Mouse (Mus musculus) embryonic stem cell, embryonic (primary cell): ENCODE measurements around the gene Acot5.

Source experiments
- CTCF ChIA-PET, 4 experiments: fragments of 300-600 bp in 2 of 4; fragments of 350-600 bp in 2 of 4; sonication (Branson Sonifier 250); formaldehyde crosslinking; loops; one replicate each; lab custom pipeline; 2022; ENCODE audit warnings: inconsistent platforms in 2 of 4; lab: Charles Lee
- POLR2A ChIA-PET, 4 experiments: fragments of 300-600 bp in 2 of 4; fragments of 350-600 bp in 2 of 4; sonication (Branson Sonifier 250); formaldehyde crosslinking; loops; one replicate each; lab custom pipeline; 2022; ENCODE audit warnings: antibody characterized with exemption in 4 of 4, inconsistent platforms in 1 of 4; lab: Charles Lee

Acot5 gene

DNA sequence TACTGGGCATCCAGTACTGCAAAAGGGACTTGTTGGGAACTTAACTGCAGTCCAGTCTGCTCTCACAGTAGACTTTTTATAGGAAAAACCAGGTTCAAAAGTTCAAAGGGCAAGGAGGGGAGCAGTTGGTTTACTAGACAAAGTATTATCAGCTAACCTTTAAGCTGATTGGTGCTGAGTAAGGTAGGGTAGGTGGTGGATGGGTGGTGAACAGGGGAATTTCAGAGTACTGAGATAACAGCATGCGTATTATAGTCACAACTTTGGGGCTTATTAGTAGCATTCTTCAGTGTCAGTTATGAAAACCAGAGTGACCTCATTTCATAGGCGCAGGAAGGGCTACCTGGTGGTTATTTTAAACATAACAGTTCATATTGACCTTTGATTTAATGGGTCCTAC is 30.5 kb downstream of the Acot5 start:
- CTCF ChIA-PET = no interaction called here
- POLR2A ChIA-PET = interaction anchor here in 2 of 4 experiments (0.7 to 1.5 kb wide), 2 partner anchors 32 to 148 kb away, joined by 3 read pairs; no protein-coding TSS in a partner anchor

DNA sequence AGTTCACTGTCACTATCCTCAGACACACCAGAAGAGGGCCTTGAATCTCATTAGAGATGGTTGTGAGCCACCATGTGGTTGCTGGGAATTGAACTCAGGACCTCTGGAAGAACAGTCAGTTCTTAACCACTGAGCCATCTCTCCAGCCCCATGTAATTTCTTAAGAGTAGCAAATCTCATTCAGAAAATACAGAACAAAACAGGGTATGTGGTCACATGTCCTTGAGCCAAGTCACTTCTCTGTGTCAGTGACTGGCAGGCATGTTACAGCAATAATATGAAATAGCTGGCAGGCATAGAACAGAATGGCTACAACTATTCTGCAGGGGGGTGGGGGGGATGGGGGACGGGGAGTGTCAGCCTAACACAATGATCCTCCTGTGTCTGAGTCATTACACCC is 30.9 kb downstream of the Acot5 start:
- CTCF ChIA-PET = interaction anchor here in 2 of 4 experiments (0.6 to 1.3 kb wide), 4 partner anchors 10 to 172 kb away, joined by 3 to 5 read pairs (median 3); no protein-coding TSS in a partner anchor
- POLR2A ChIA-PET = interaction anchor here (0.6 to 1.5 kb wide), 9 partner anchors 10 to 688 kb away, joined by 3 to 5 read pairs (median 3); partner anchors contain the start of genes Acot1 (in 1 of the 4), Acot4 (in 1 of the 4) and Gm49366 (in 1 of the 4)

DNA sequence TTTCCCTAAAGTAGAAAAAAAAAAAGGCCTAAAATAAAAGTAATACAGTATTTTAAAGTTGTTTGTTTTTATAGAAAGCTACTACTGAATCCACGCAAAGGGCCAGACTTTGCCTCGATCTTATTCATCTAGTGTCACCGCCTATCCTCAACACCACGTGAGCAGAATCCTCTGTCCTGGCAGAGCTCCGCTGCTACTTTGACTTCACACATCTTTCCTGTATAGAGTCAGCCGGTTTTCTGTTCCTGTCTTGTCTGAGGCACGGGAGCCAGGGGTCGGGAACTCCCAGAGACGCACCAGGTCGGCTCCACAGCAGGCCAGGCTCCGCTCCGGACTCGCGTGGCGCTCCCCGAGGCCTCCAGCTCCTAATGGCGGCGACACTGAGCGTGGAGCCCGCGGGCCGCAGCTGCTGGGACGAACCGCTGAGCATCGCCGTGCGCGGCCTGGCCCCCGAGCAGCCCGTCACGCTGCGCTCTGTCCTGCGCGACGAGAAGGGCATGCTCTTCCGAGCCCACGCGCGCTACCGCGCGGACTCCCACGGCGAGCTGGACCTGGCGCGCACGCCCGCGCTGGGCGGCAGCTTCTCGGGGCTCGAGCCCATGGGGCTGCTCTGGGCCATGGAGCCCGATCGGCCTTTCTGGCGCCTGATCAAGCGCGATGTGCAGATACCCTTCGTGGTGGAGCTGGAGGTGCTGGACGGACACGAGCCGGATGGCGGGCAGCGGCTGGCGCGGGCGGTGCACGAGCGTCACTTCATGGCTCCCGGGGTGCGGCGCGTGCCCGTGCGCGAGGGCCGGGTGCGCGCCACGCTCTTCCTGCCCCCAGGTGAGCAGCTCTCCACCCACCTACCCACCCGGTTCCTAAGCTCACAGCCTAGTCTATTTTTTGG is 31.7 kb downstream of the Acot5 start, which contains the start of gene Acot6:
Acot6 (plus strand) TSS at position 51 of the 889 bp plus-strand sequence.
- ChIA-PET POLR2A (interaction anchor here in 3 of 4 experiments (0.6 to 1.5 kb wide), 13 partner anchors 9 to 1017 kb away, joined by 3 to 6 read pairs (median 3); partner anchors contain the start of genes Acot1 (in 1 of the 3), Acot4 (in 1 of the 3) and Gm49366 (in 1 of the 3)), CTCF (interaction anchor here in 2 of 4 experiments (0.6 to 1.3 kb wide), 4 partner anchors 9 to 171 kb away, joined by 3 to 5 read pairs (median 3); no protein-coding TSS in a partner anchor)

DNA sequence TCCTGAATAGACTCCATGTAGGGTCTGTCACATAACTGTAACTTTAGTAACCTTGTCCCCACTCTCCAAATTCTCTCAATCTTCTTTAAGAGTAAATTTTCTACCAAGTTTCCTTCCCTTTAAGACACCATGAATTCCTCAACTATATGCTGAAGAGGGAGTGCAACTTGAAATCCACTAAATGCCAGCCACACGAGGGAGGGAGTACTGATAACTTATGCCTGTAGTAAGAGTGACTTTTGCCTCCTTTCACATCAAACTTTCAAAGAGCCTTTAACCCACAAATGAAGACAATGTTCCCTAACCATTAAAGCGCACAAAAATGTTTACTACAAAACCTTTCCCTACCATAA is 32.3 kb downstream of the Acot5 start:
- ChIA-PET CTCF (interaction anchor here in 1 of 4 experiments (1.0 to 1.3 kb wide), 2 partner anchors 8 to 12 kb away, joined by 3 to 5 read pairs; no protein-coding TSS in a partner anchor), POLR2A (interaction anchor here in 2 of 4 experiments (0.6 to 1.5 kb wide), 6 partner anchors 9 to 1017 kb away, joined by 3 to 6 read pairs (median 4); no protein-coding TSS in a partner anchor)

DNA sequence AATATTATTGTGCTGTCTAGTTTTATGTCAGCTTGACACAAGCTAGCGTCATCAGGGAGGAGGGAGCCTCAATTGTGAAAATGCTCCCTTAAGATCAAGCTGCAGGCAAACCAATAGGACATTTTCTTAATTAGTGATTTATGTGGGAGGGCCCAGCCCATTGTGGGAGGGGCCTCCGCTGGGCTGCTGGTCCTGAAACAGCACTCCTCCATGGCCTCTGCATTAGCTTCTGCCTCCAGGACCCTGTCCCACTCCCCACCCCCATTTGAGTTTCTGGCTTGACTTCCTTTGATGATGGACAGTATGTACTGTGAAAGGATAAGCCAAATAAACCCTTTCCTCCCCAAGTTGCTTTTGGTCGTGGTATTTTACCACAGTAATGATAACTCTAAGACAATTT is 37.9 kb downstream of the Acot5 start:
- POLR2A ChIA-PET = interaction anchor here in 2 of 4 experiments (0.7 to 1.2 kb wide), 3 partner anchors 34 to 388 kb away, joined by 3 to 5 read pairs (median 3); no protein-coding TSS in a partner anchor
- CTCF ChIA-PET = no interaction called here

DNA sequence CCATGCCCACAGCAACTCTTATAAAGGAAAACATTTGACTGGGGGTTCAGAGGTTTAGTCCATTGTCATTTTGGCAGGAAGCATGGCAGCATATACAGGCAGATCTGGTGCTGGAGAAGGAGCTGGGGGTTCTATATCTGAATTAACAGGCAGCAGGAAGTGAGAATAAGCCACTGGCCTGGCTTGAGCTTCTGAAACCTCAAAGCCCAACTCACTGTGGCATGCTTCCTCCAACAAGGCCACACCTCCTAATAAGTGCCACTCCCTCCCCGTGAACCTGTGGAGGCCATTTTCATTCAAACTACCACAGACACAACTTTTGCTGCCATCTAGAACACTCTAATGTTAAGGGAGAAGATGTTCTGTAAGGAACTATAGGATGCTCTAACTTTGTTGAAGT is 38.6 kb downstream of the Acot5 start:
- POLR2A ChIA-PET = interaction anchor here in 2 of 4 experiments (0.6 to 1.2 kb wide), 4 partner anchors 35 to 299 kb away, joined by 3 to 5 read pairs (median 4); no protein-coding TSS in a partner anchor

DNA sequence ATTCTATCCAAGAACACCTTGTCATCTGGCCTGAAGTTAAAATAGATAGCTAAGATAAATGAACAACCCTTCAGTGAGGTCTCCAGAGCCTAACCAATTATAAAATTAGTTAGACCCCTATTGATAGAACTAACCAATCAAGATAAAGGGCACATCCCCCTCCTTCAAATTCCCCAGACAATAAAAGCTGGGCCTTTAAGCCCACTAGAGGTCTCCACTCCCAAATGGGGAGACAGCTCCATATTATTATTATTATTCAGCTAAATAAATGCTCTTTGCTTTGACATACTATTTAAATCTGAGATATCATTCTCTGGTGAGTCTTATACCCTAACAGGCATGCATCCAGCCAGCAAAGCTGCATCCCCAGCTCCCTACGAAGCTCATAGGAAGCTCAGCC is 40.8 kb downstream of the Acot5 start:
- POLR2A ChIA-PET = interaction anchor here in 1 of 4 experiments (0.8 kb wide), 1 partner anchor 9 kb away, joined by 6 read pairs; no protein-coding TSS in a partner anchor
- CTCF ChIA-PET = interaction anchor here in 2 of 4 experiments (0.6 to 1.4 kb wide), 5 partner anchors 9 to 57 kb away, joined by 3 to 7 read pairs (median 3); partner anchors contain the start of gene Acot6 (in 1 of the 2)

More for the DNA sequence above, 38.6 kb downstream of the Acot5 start:
- CTCF ChIA-PET = interaction anchor here in 2 of 4 experiments (0.6 kb wide), 2 partner anchors 327 to 1248 kb away, joined by 6 to 11 read pairs; no protein-coding TSS in a partner anchor

DNA sequence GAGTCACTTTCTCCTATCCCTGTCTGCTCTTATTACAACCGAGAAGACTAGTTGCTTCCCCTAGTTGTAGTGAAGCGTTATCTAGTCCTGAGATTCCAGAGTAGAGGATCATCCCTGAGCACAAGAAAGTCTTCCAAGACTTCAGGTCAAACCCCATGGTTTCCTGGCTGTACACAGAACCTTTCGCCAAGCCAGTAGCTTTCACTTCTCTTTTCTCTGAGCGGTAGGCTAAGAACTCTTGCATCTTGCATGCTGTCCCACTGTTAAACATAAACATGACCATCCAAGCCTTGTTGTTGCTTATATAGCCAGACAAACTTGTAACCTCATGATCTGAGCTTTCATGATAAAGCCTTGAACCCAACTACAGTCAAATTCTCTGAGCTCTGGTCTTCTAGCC is 41.7 kb downstream of the Acot5 start:
- ChIA-PET CTCF (interaction anchor here in 2 of 4 experiments (0.8 to 1.0 kb wide), 2 partner anchors 10 to 51 kb away, joined by 3 read pairs; no protein-coding TSS in a partner anchor), POLR2A (no interaction called here)

DNA sequence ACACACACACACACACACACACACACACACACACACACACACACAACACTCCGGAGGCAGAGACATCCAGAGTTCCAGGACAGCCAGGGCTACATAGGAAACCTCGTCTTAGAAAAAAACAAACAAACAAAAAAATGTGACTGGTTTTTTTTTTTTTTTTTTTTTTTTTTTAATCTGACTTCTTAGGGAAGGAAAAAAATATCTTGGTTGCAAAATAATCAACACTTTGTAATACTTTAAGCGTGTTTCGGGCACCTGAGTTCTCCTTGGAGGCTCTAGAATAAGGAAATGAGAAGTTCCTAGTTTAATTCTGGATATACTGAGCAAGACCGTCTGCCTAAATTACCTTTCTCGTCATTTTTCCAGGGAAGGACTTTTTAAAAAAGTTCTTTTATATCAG is 44.6 kb downstream of the Acot5 start:
- ChIA-PET CTCF (interaction anchor here in 3 of 4 experiments (0.6 to 1.0 kb wide), 3 partner anchors 35 to 272 kb away, joined by 4 read pairs; partner anchors contain the start of gene Pnma1 (in 1 of the 3)), POLR2A (interaction anchor here in 2 of 4 experiments (0.7 to 1.6 kb wide), 3 partner anchors 15 to 190 kb away, joined by 3 to 4 read pairs (median 3); no protein-coding TSS in a partner anchor)

DNA sequence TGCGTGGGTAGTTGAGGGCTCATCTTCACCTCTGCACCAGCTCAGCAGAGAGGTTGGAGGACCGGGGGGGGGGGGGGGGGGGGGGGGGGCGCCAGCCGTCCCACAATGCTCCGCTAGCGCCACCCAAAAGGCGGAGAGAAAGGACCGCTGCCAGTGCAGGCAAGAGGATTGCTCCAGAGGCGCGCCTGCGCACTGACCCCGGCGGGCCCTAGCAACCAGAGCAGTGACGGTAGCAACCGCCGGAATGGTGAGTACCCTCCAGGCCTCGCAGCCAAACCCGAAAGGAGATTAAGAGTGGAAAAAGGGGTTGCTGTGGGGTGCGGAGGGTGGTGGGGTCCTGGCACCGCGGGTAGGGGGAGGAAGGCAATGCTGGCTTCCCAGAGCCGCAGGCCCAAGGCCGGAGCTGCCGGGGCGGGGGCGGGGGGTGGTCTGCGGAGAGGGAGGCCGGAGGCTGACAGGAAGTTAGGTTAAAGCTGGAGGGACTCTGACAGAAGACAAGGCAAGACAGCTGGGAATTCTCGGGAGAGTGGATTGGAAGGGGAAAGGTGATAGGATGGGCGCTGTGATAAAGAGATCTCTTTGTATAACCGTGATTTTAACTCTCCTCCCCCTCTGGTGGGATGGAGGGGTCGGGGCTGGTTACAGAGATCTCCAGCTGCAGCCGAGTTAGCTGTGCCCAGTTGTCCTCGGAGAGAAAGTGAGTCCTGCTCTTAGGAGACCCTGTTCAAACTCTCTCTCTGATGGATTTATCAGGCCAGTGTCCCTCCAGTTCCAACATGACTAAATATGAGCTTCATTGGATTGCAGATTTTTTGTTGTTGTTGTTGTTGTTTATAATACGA is 45.2 kb downstream of the Acot5 start, which contains the start of gene Dnal1:
Dnal1 (plus strand) TSS at position 214 of the 842 bp plus-strand sequence.
- POLR2A ChIA-PET = interaction anchor here in 2 of 4 experiments (0.6 to 1.9 kb wide), 9 partner anchors 14 to 337 kb away, joined by 3 to 5 read pairs (median 4); partner anchors contain the start of genes Acot6 (in 1 of the 2), Aldh6a1 (in 1 of the 2) and Lin52 (in 1 of the 2)
- CTCF ChIA-PET = interaction anchor here in 3 of 4 experiments (0.6 to 1.1 kb wide), 3 partner anchors 34 to 64 kb away, joined by 3 to 4 read pairs (median 3); partner anchors contain the start of gene Pnma1 (in 1 of the 3)

DNA sequence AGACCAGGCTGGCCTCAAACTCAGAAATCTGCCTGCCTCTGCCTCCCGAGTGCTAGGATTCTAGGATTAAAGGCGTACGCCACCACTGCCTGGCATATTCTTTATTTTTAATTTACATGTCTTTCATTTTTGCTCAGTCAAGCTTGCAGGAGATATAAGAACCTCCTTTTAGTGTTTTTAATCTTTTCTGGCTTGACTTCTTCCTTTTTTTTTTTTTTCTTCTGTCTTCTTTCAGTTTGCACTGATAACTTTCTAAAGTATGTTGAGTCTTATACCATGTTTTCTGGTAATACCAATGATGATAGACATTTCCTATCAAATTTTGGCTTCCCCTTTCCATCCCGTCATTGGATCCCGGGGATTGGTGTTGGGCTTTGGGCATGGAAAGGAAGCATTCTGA is 50.5 kb downstream of the Acot5 start:
- ChIA-PET CTCF (no interaction called here), POLR2A (no interaction called here)
